Mouse (Mus musculus) spleen, adult 2 months (tissue): ENCODE results near the gene Klhl30. TPM values are rescaled to one million over a fixed set of nuclear protein-coding genes. Genes with fewer than 3 reads are reported as not detected.

Experiments used
- DNase-seq, 2 experiments: peaks; one replicate each; pipeline versions ENCODE4 v3.0.0 to v3.0.0-alpha.2; 2012 to 2021; ENCODE audit warnings: low spot score in 2 of 2, low read depth in 1 of 2
- H3K27ac ChIP-seq: fragments of 200-500 bp; 2 replicates; pipeline ENCODE4 v1.5.1; 2012; ENCODE audit warnings: low read length, inconsistent platforms; ENCODE audit not compliant: insufficient read depth
- H3K27me3 ChIP-seq: fragments of 200-500 bp; 2 replicates; pipeline ENCODE4 v1.6.1; 2012; ENCODE audit warnings: mild to moderate bottlenecking, moderate library complexity, low read length, inconsistent platforms; ENCODE audit not compliant: control insufficient read depth, insufficient read depth
- H3K36me3 ChIP-seq: fragments of 200-500 bp; 2 replicates; pipeline ENCODE4 v1.6.1; 2012; ENCODE audit warnings: mild to moderate bottlenecking, low read length, inconsistent platforms; ENCODE audit not compliant: control insufficient read depth, insufficient read depth
- H3K4me1 ChIP-seq: fragments of 200-500 bp; 2 replicates; pipeline ENCODE4 v1.6.1; 2011; ENCODE audit warnings: inconsistent platforms; ENCODE audit not compliant: control insufficient read depth, insufficient read depth, insufficient read length
- H3K4me3 ChIP-seq: fragments of 200-500 bp; 2 replicates; pipeline ENCODE4 v1.5.1; 2011; ENCODE audit warnings: mild to moderate bottlenecking, inconsistent platforms; ENCODE audit not compliant: insufficient read depth, insufficient read length; ENCODE audit errors: extremely low read depth
- CTCF ChIP-seq: fragments of 200-500 bp; IDR thresholded peaks from 2 replicates; pipeline ENCODE4 v1.5.1; 2011; ENCODE audit warnings: mild to moderate bottlenecking, inconsistent platforms; ENCODE audit not compliant: insufficient read depth, insufficient read length, insufficient replicate concordance; ENCODE audit errors: extremely low read depth
- POLR2A ChIP-seq: fragments of 200-500 bp; IDR thresholded peaks from 2 replicates; pipeline ENCODE4 v1.6.1; 2011; ENCODE audit warnings: low read depth, low read length, inconsistent platforms
- WGBS: fragments of 180-500 bp; shearing (Covaris S2); methylation state at CpG from one replicate; pipeline ENCODE4 v1.1.7; 2018; 5-methylcytosine and 5-hydroxymethylcytosine counted together
- polyA plus RNA-seq: library from polyadenylated mRNA; depleted of rRNA; stranded (reverse); fragments of >200 nt; gene quantifications from 2 replicates; pipeline ENCODE4 v1.2.3, GENCODE M21; 2012; rRNA removed

The Klhl30 gene
- polyA plus RNA-seq, 1 experiment: 0.84 TPM

DNA sequence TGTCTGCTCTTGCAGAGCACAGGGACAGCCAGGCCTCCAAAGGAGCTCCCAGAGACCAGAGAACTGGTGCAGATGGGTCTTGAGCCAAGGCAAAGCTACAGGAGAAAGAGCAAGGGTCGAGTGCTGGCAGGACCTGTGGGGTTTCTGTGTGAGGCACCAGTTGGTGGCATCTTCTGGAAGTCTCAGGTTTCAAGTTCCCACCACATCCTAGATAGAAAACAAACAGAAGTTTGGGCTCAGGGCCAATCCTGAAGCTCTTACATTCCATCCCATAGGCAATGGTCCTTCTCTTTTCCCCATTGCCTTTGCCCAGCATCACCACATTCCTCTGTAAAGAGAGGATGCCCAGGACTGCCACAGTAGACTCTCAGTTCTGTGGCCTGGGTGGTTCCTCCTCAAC lies 54.2 kb downstream of the Klhl30 start:
- Histone ChIP-seq H3K27me3 (no peaks in the 10 kb centered on the region), H3K36me3 (no peaks in the 10 kb centered on the region), H3K27ac (no peak overlapping the region), H3K4me3 (no peak overlapping the region), H3K4me1 (no peaks in the 10 kb centered on the region; the same call in 1 of the 2 replicates)
- WGBS: 48% methylated on average over 1 of the region's 1 CpGs
- DNase-seq: no peak
- TF ChIP-seq POLR2A (no peak), CTCF (no peak)

DNA sequence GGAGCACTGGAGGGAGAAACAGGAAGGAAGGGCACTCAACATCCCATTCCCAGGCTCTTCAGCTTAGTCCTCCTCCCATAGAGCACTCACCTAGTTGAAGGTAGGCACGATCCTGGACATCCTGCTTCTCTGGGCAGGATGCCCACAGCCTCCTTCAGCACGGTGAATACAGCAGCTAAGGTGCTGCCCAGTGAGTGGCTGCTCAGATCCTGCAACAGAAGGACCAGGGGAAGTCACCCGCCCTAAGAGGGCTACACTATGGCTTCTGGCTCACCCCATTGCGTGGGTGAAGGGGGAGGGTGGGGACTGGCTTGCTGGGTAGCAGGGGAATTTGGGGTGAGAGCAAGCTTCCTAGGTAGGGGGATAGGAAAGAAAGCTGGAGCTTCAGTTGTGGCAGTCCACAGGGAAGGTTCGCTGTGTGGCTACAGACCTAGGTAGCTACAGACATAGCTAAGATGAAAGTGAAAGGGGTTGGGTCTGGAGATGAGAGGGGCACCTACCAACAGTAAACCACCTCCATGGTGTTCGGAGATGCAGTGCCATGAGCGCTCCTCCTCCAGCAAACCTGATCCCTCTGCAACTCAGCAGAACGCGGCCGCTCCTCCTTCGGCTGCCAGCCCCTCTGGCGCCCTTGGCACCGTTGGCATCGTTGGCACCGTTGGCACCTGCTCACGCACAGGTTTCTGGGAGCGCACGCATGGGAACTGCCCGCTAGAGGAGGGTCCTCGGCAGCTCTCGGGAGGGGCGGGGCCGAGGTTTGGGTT lies 54.8 kb downstream of the Klhl30 start:
- H3K27ac ChIP-seq: no peak overlapping the region
- H3K27me3 ChIP-seq: no peaks in the 10 kb centered on the region
- no peak for TF ChIP-seq POLR2A
- TF ChIP-seq CTCF: no peak

GRCm38 (mm10) chr1:91407819-91408218 lies 57.0 kb downstream of the Klhl30 start:
- Histone ChIP-seq H3K4me3 (no peak overlapping the region), H3K36me3 (no peaks in the 10 kb centered on the region), H3K4me1 (peaks cover 6% of the 10 kb centered on the region), H3K27ac (no peak overlapping the region), H3K27me3 (no peaks in the 10 kb centered on the region)
- TF ChIP-seq POLR2A (no peak), CTCF (no peak)
- 93% methylated on average over 4 of the region's 4 CpGs for WGBS
- DNase-seq: no peak

More for the DNA sequence above, 54.8 kb downstream of the Klhl30 start:
- Histone ChIP-seq H3K36me3 (no peaks in the 10 kb centered on the region), H3K4me1 (no peaks in the 10 kb centered on the region; the same call in 1 of the 2 replicates), H3K4me3 (peak overlapping the region; percentile 49)
- WGBS: 55% methylated on average over 23 of the region's 23 CpGs
- no peak for DNase-seq

DNA sequence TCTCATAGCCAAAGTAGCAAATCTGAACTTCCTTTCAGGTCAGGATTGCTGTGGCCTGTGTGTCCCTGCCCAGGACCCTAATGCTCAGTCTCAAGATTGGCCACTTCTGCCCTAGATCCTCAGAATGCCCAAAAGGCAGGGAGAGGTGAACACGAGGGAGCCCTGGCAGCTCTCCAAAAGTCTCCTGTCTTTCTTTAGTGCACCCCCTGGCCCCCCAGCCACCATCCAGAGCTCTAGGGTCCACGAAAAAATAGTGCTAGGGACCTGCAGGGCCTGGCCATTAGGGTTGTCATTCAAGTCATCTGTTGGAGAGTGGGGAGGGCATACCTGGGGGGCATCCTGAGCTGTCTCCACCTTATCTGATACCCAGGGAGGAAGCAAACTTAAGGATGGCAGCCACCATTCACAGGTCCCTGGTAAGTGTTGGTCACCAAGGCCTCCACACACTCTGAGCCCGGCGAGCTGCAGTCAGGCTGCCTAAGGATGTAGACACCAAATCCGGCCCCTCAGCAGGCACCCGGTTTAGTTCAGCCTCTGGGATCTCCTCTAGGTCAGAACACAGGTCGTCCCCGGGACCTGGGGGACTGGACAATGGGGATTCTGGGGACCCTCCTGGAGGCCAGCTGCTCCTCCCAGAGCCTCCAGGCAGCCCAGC lies 60.9 kb downstream of the Klhl30 start:
- peaks cover 9% of the 10 kb centered on the region for H3K4me1 ChIP-seq
- H3K36me3 ChIP-seq: no peaks in the 10 kb centered on the region
- no peaks in the 10 kb centered on the region for H3K27me3 ChIP-seq
- H3K4me3 ChIP-seq: no peak overlapping the region
- DNase-seq: no peak
- TF ChIP-seq POLR2A: no peak
- no peak for TF ChIP-seq CTCF
- no peak overlapping the region for H3K27ac ChIP-seq
- 86% methylated on average over 8 of the region's 8 CpGs for WGBS

Other genes starting within 250 kb of the Klhl30 start
- 0.05 TPM in 1 of 2 replicates, not detected in the other for gene Rbm44, start 205.9 kb upstream of the Klhl30 start, polyA plus RNA-seq
- gene Ramp1, start 171.2 kb upstream of the Klhl30 start, polyA plus RNA-seq: 15.8 and 22.2 TPM in 2 replicates
- gene Ube2f, start 100.7 kb upstream of the Klhl30 start, polyA plus RNA-seq: 28.6 and 31.8 TPM in 2 replicates
- 20.9 and 25.3 TPM in 2 replicates for gene Scly, start 52.7 kb upstream of the Klhl30 start, polyA plus RNA-seq
- gene Espnl, start 28.9 kb upstream of the Klhl30 start, polyA plus RNA-seq: 0.06 and 0.07 TPM in 2 replicates
- gene Erfe, start 15.4 kb downstream of the Klhl30 start, polyA plus RNA-seq: 0.51 and 1.3 TPM in 2 replicates
- gene Ilkap, start 47.8 kb downstream of the Klhl30 start, polyA plus RNA-seq: 43.9 and 46.7 TPM in 2 replicates
- gene Hes6, start 63.0 kb downstream of the Klhl30 start, polyA plus RNA-seq: 59.9 and 87.9 TPM in 2 replicates
- 3.7 and 5.0 TPM in 2 replicates for gene Per2, start 108.3 kb downstream of the Klhl30 start, polyA plus RNA-seq
- 3.7 and 3.9 TPM in 2 replicates for gene Traf3ip1, start 143.6 kb downstream of the Klhl30 start, polyA plus RNA-seq
- 9.8 and 15.9 TPM in 2 replicates for gene Asb1, start 189.5 kb downstream of the Klhl30 start, polyA plus RNA-seq